ENCODE assay signal across 11 mouse cellular contexts in the genomic region with DNA sequence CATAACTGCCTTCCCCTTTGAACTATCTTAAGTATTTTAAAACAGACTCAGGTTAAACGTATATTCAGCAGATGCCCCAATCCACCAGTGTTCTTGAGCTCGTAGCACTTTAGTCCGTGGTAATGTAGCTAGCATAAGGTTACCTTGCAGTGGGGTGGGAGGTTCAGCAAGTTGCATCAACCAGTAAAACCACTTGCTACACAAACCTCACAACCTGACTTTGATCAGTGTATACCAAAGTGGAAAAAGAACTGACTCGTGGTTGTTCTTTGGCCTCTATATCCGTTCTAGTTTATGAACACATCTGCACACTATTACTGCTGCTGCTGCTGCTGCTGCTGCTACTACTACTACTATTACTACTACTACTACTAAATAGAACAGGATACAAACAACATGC. TPM values are rescaled to one million over a fixed set of nuclear protein-coding genes. Genes with fewer than 3 reads are reported as not detected.
DNase-seq lines count a peak whose midpoint lies in the region; ATAC-seq and TF ChIP-seq lines count a peak whose summit lies in the region.
"Had no signal": no experiment of that assay in that cellular context is flagged by ENCODE, and none has a peak within 500 bp of the region (broad histone marks: within the 10 kb centered on the region; RNA-seq: fewer than 3 reads in every experiment).

No protein-coding gene starts in this region.

- no peak for ATAC-seq in heart, embryonic 12.5 days (ENCODE audit: insufficient number of reproducible peaks, low FRiP score)
- ATAC-seq in stomach, embryonic 14.5 days (ENCODE audit: insufficient number of reproducible peaks, insufficient read depth, low FRiP score, low read depth): no peak
- no peak for ATAC-seq in stomach, postnatal 0 days (ENCODE audit: low FRiP score, low TSS enrichment)
- no peak for ATAC-seq in liver, embryonic 12.5 days

- H3K9me3 ChIP-seq in heart, embryonic 12.5 days (replicated peaks): no peaks in the 10 kb centered on the region
- H3K9me3 ChIP-seq in stomach, embryonic 14.5 days (ENCODE audit: control insufficient read depth, low read depth, low read length): no peaks in the 10 kb centered on the region
- no peaks in the 10 kb centered on the region for H3K9me3 ChIP-seq in stomach, postnatal 0 days (ENCODE audit: control insufficient read depth, low read length)
- no peaks in the 10 kb centered on the region for H3K9me3 ChIP-seq in liver, embryonic 12.5 days (replicated peaks)
- H3K9me3 ChIP-seq: limb, embryonic 15.5 days had no signal

- 87% methylated on average over 5 of the region's 5 CpGs for WGBS in heart, embryonic 12.5 days
- 78% methylated on average over 5 of the region's 5 CpGs for WGBS in stomach, embryonic 14.5 days
- 74% methylated on average over 5 of the region's 5 CpGs for WGBS in stomach, postnatal 0 days
- 85% methylated on average over 5 of the region's 5 CpGs for WGBS in liver, embryonic 12.5 days (ENCODE audit: insufficient replicate concordance)

- H3K27ac ChIP-seq in heart, embryonic 12.5 days (ENCODE audit: poor library complexity, severe bottlenecking): no peak overlapping the region
- peak overlapping the region; percentile 95; the same call in 1 of the 2 replicates for H3K27ac ChIP-seq in stomach, embryonic 14.5 days (ENCODE audit: low read length)
- no peak overlapping the region for H3K27ac ChIP-seq in stomach, postnatal 0 days (replicated peaks)
- peak overlapping the region; percentile 100 for H3K27ac ChIP-seq in liver, embryonic 12.5 days

- H3K36me3 ChIP-seq in heart, embryonic 12.5 days: no peaks in the 10 kb centered on the region
- H3K36me3 ChIP-seq in stomach, embryonic 14.5 days (ENCODE audit: control insufficient read depth, insufficient read depth, low read length): no peaks in the 10 kb centered on the region
- no peaks in the 10 kb centered on the region for H3K36me3 ChIP-seq in stomach, postnatal 0 days (ENCODE audit: control insufficient read depth, insufficient read depth, low read length)
- peaks cover 2% of the 10 kb centered on the region; the same call in 1 of the 2 replicates for H3K36me3 ChIP-seq in liver, embryonic 12.5 days
- H3K36me3 ChIP-seq: limb, embryonic 15.5 days had no signal

- no peaks in the 10 kb centered on the region for H3K27me3 ChIP-seq in heart, embryonic 12.5 days (replicated peaks)
- H3K27me3 ChIP-seq in stomach, embryonic 14.5 days (ENCODE audit: control insufficient read depth, insufficient read depth, low read length): no peaks in the 10 kb centered on the region
- no peaks in the 10 kb centered on the region for H3K27me3 ChIP-seq in stomach, postnatal 0 days (ENCODE audit: control insufficient read depth, insufficient read depth, low read length)
- H3K27me3 ChIP-seq in liver, embryonic 12.5 days (replicated peaks): no peaks in the 10 kb centered on the region
- H3K27me3 ChIP-seq: limb, embryonic 15.5 days had no signal

- no peak overlapping the region for H3K9ac ChIP-seq in heart, embryonic 12.5 days
- H3K9ac ChIP-seq in stomach, embryonic 14.5 days (replicated peaks; ENCODE audit: low read depth, low read length): no peak overlapping the region
- H3K9ac ChIP-seq in stomach, postnatal 0 days (ENCODE audit: low read length): no peak overlapping the region
- peak overlapping the region; percentile 66 for H3K9ac ChIP-seq in liver, embryonic 12.5 days
- H3K9ac ChIP-seq: limb, embryonic 15.5 days had no signal

- DNase-seq in heart, adult 9 months (ENCODE audit: low spot score in 2 of 2): no peak
- DNase-seq in stomach, postnatal 0 days (ENCODE audit: low spot score): no peak
- DNase-seq in thymus, postnatal 14 days: peak; percentile 23
- no peak for DNase-seq in frontal cortex, postnatal 36 days (ENCODE audit: low spot score in 2 of 2)
- DNase-seq in urinary bladder, postnatal 25 days (ENCODE audit: low spot score): no peak
- DNase-seq: cerebellum, adult 18-20 months; kidney, postnatal 25 days had no signal

- H3K4me1 ChIP-seq in heart, embryonic 12.5 days (replicated peaks): peaks cover 29% of the 10 kb centered on the region
- H3K4me1 ChIP-seq in stomach, embryonic 14.5 days (ENCODE audit: control insufficient read depth, insufficient read depth, low read length): peaks cover 19% of the 10 kb centered on the region; the same call in 1 of the 2 replicates
- H3K4me1 ChIP-seq in stomach, postnatal 0 days (replicated peaks; ENCODE audit: control insufficient read depth, insufficient read depth): 0 out of 2 replicates have a peak, but pooled peaks cover 3% of the 10 kb centered on the region
- peaks cover 34% of the 10 kb centered on the region for H3K4me1 ChIP-seq in liver, embryonic 12.5 days

- peak overlapping the region; percentile 77; the same call in 1 of the 2 replicates for H3K4me2 ChIP-seq in heart, embryonic 12.5 days
- H3K4me2 ChIP-seq in stomach, embryonic 14.5 days (replicated peaks; ENCODE audit: low read depth, low read length): no peak overlapping the region
- no peak overlapping the region for H3K4me2 ChIP-seq in stomach, postnatal 0 days (replicated peaks; ENCODE audit: low read depth)
- H3K4me2 ChIP-seq in liver, embryonic 12.5 days: peak overlapping the region; percentile 86

- H3K4me3 ChIP-seq in heart, embryonic 12.5 days: no peak overlapping the region
- H3K4me3 ChIP-seq in stomach, embryonic 14.5 days (ENCODE audit: low read depth, low read length): no peak overlapping the region
- no peak overlapping the region for H3K4me3 ChIP-seq in stomach, postnatal 0 days (ENCODE audit: low read depth, low read length)
- H3K4me3 ChIP-seq in liver, embryonic 12.5 days: peak overlapping the region; percentile 95

- no peak for TF ChIP-seq CTCF in stomach, postnatal 0 days (IDR thresholded peaks at IDR 0.05; ENCODE audit: low read depth)

- TF ChIP-seq EP300 in stomach, postnatal 0 days (optimal IDR thresholded peaks at IDR 0.05): no peak

RNA-seq across cellular contexts. Expression of gene Rheb, which starts 1.4 kb away (rescaled TPM):
- 260 and 270 TPM in 2 replicates for polyA plus RNA-seq in heart, embryonic 12.5 days (2016; fragmentation: Nextera tagmentation; extraction: Ambion mirVana)
- polyA plus RNA-seq in stomach, embryonic 14.5 days (2014; fragmentation: Nextera tagmentation; extraction: Ambion mirVana): 226 and 237 TPM in 2 replicates
- polyA plus RNA-seq in stomach, postnatal 0 days (2015; fragmentation: Nextera tagmentation; extraction: Ambion mirVana): 209 and 218 TPM in 2 replicates
- 110 and 113 TPM in 2 replicates for polyA plus RNA-seq in liver, embryonic 12.5 days (2016; fragmentation: Nextera tagmentation; extraction: Ambion mirVana)

Comparison
In these comparisons a context has a peak if more than half of its experiments do, and no peak if none do; other contexts are left out.
1. H3K27ac ChIP-seq: peak in stomach, embryonic 14.5 days (single experiment) and liver, embryonic 12.5 days (single experiment); none in heart, embryonic 12.5 days (single experiment) and stomach, postnatal 0 days (single experiment).
2. H3K4me2 ChIP-seq: peak in heart, embryonic 12.5 days (single experiment) and liver, embryonic 12.5 days (single experiment); none in stomach, embryonic 14.5 days (single experiment) and stomach, postnatal 0 days (single experiment).